Mouse (Mus musculus) lung, adult 2 months (tissue): Measurements from ENCODE around the gene Arhgef26.

Experiments used
- CTCF ChIP-seq: fragments of 200-500 bp; IDR thresholded peaks from 2 replicates; pipeline ENCODE4 v1.5.1; 2011; ENCODE audit warnings: mild to moderate bottlenecking, low read length, control low read depth; ENCODE audit not compliant: insufficient read depth
- POLR2A ChIP-seq: fragments of 200-500 bp; IDR thresholded peaks from 2 replicates; pipeline ENCODE4 v1.6.1; 2011; ENCODE audit warnings: low read depth, mild to moderate bottlenecking, control low read depth, low read length, borderline replicate concordance; ENCODE audit errors: extremely low read depth

- no peak for TF ChIP-seq CTCF
- no peak for TF ChIP-seq POLR2A
Measured at GRCm38 (mm10) chr3:62340154-62340760, 2.1 kb downstream of the Arhgef26 start.
